Mouse (Mus musculus) neural tube, embryonic 10.5 days (tissue): ENCODE measurements around the gene Meaf6.

Source experiments
- DNase-seq: peaks from one replicate; pipeline ENCODE4 v3.0.0-alpha.2; 2017; ENCODE audit warnings: low spot score; ENCODE audit errors: extremely low spot score

Meaf6 gene

GRCm38 (mm10) chr4:125144211-125144610 lies 59.3 kb downstream of the Meaf6 start:
- DNase-seq: no peak

GRCm38 (mm10) chr4:125144627-125145026 lies 59.7 kb downstream of the Meaf6 start:
- no peak for DNase-seq

GRCm38 (mm10) chr4:125145213-125145612 lies 60.3 kb downstream of the Meaf6 start:
- DNase-seq: no peak

- DNase-seq: no peak
Measured at GRCm38 (mm10) chr4:125147970-125148369, 63.0 kb downstream of the Meaf6 start.

GRCm38 (mm10) chr4:125149460-125149859 lies 64.5 kb downstream of the Meaf6 start:
- no peak for DNase-seq

GRCm38 (mm10) chr4:125152469-125152868 lies 67.5 kb downstream of the Meaf6 start:
- DNase-seq: no peak

- no peak for DNase-seq
Measured at GRCm38 (mm10) chr4:125153659-125154241, 68.8 kb downstream of the Meaf6 start.

GRCm38 (mm10) chr4:125155646-125156045 lies 70.7 kb downstream of the Meaf6 start:
- no peak for DNase-seq

GRCm38 (mm10) chr4:125157322-125157721 lies 72.4 kb downstream of the Meaf6 start:
- no peak for DNase-seq

- DNase-seq: no peak
Measured at GRCm38 (mm10) chr4:125158081-125158480, 73.1 kb downstream of the Meaf6 start.

GRCm38 (mm10) chr4:125158581-125159317 lies 73.8 kb downstream of the Meaf6 start:
- DNase-seq: no peak

GRCm38 (mm10) chr4:125160320-125160950 lies 75.5 kb downstream of the Meaf6 start:
- peak; percentile 87 for DNase-seq

GRCm38 (mm10) chr4:125160951-125161331 lies 76.0 kb downstream of the Meaf6 start:
- DNase-seq: no peak

- DNase-seq: no peak
Measured at GRCm38 (mm10) chr4:125161392-125161791, 76.5 kb downstream of the Meaf6 start.

GRCm38 (mm10) chr4:125162701-125163100 lies 77.8 kb downstream of the Meaf6 start:
- no peak for DNase-seq
